In the genomic region with DNA sequence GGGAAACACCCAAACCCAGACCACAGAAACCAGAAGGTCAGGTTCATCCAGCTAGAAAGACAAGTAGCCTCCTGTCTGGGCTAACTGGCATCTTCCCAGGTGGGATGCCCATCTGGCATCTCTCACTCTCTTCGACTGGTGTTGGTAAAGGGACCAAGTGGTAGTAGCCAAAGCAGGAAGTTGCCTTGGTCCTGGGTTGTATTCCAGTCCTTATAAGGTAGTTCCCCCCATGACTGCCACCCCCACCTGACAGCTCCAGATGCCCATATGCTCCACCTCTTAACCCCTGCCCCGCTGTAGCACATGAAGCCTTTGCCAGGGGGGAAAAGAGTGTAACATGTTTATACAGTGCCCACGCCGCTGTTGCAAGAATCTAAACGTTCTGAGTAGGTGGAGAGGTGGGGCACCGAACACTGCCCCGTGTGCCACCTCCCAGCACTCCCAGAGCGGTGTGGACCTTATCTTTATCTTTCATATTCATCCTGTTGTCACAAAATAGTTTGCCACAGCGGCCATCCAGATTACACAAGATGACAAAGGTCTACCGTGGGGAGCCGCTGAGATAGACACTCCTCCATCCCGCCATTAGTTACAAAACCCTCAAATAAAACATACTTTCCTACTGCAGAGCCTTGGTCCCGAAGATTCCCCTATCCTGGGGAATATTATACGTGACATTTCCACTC, we compare ENCODE assay signal across 1 mouse cellular context.
TF ChIP-seq lines count a peak whose summit lies in the region.

No protein-coding gene starts in this region.

TF ChIP-seq in MEL, 35 proteins besides CTCF, POLR2A, EP300 and RAD21:
- 0 out of 2 replicates have a peak, but pooled peaks have one; percentile 25 for TF ChIP-seq SIN3A (IDR thresholded peaks at IDR 0.05; ENCODE audit: low read length)
- peak; percentile 24; the same call in 1 of the 2 replicates for TF ChIP-seq GATA1 (IDR thresholded peaks at IDR 0.05; ENCODE audit: low read depth, low read length)
- no peak for TF ChIP-seq MEF2A (IDR thresholded peaks at IDR 0.05; ENCODE audit: extremely low read depth, insufficient replicate concordance, low read depth, low read length, poor library complexity, severe bottlenecking)
